Mouse (Mus musculus) left cerebral cortex, adult 18-20 months (tissue): Measurements from ENCODE around the gene Lsmem1. TPM values are rescaled to one million over a fixed set of nuclear protein-coding genes. Genes with fewer than 3 reads are reported as not detected.

Experiments
- DNase-seq, 2 experiments: peaks; one replicate each; pipeline ENCODE4 v3.0.0; 2021 to 2022; ENCODE audit warnings: low spot score in 2 of 2, mixed read lengths in 1 of 2
- microRNA-seq, 2 experiments: library from miRNA; unstranded; fragments of <30 nt; microRNA quantifications; one replicate each; pipeline ENCODE4 v1.2.0; 2021
- total RNA-seq, 2 experiments: library from RNA; stranded (reverse); gene quantifications; 2 replicates each; pipeline ENCODE4 v1.2.3; 2021

Gene Lsmem1
- total RNA-seq, 2 experiments from 2014 or later = 1.8 to 2.6 TPM

- no peak for DNase-seq
Observed at GRCm38 (mm10) chr12:40146510-40146909, 52.8 kb downstream of the Lsmem1 start.

- no peak for DNase-seq
Observed at GRCm38 (mm10) chr12:40140706-40141105, 58.6 kb downstream of the Lsmem1 start.

DNA sequence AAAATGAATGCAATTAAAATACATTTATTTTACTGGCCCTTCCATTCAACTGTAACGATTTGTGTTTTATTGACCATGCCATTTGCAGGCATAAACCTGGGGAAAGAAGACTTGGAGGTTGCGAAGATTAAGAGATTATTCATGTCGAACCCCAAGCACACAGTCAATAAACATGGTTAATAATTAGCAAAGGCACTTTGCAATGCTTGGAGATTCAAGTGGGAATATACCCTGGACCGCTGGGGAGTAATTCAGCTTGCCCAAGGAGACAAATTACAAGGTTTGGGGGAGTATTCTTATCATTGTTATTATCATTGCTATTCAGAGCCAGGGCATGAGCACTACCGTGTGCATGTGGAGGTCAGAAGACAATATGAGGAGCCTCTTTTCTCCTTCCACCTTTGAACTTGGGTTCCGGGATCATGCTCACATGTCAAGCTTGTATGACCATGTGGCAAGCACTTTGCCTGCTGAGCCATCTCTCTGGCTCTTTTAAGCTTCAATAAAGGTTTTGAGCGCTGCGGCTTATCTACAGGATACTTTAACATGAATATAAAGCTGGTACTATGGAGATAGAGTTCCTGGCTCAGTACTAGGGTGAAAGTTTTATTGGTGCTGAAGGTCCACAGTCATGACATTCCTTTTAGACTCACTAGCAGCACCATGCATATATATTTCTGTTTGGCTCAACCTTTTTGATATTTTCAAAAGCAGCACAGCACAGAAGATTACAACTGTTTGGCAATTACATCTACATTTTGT lies 59.6 kb downstream of the Lsmem1 start:
- no peak for DNase-seq

DNA sequence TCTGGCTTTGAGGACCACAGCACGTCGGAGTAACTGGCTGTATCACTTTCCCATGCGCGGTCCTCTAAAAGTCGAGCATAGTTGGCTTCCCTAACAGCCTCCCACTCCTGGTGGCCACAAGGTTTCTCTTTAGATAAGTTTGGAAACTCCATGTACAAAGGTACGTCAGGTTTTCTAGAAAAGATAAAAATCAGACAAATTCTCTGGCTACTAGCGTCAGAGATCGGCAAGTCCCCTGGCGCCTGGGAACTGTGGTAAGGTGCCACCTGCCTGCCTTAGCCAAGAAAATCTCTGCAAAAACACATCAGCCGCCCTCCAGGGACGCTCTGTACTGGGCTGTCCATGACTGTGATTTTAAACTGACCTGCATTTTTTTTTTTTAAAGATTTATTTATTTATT lies 64.8 kb downstream of the Lsmem1 start:
- no peak for DNase-seq

DNA sequence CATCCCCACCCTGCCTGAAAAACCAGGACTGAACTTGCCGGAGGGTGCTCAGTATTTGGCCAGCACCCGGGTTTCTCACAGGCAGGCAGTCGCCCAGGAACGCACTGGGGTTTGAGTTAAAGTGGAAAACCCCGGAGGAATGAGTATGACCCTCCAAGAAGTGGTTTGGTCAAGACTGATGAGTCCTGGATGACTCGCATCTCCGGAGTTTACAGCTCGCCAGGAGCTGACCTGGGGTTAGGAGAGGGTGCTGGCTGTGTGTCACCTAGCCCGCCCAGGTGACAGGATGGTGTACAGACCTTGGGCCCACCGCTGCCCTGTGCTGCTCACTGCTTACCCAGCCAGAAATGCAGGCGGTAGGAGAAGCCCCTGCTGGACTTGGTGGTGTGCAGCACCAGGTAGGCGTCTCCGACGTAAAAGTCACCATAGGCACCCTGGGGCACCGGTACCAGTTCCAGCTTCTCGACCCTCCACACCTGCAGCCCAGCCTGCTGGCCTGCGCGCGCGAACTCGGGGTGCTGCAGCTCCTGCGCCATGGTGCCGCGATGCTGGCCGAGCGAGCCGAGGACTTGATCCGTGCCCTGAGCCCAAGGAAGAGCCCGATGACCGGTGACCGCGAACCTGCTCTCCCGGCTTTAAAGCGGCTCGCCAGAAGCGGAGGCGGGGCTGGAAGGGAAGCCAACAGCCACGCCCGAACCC lies 65.6 kb downstream of the Lsmem1 start, which contains the start of gene Scin:
Scin (minus strand) TSS at position 656 of the 699 bp plus-strand sequence.
- DNase-seq = no peak

GRCm38 (mm10) chr12:40133194-40133572 lies 66.1 kb downstream of the Lsmem1 start:
- DNase-seq = no peak

Small RNA genes within 50 kb of the gene (microRNA-seq; reads per million reads assigned to microRNA genes)
- gene Mir1938 = 0 to 0.85 reads per million in 2 experiments

Other genes with a start within 250 kb of the Lsmem1 start
- 10 to 100 TPM; 36.7 to 42.7 TPM for gene Arl4a, start 161.5 kb downstream of the Lsmem1 start, total RNA-seq
- gene Scin, start 65.3 kb downstream of the Lsmem1 start, total RNA-seq = under 1 TPM in 1 of 2 experiments, not detected in 1; 0.14 TPM
- 100 to 1,000 TPM; 105 to 108 TPM for gene Ifrd1, start 49.0 kb upstream of the Lsmem1 start, total RNA-seq
- gene Zfp277, start 246.4 kb upstream of the Lsmem1 start, total RNA-seq = 10 to 100 TPM; 19.2 to 19.7 TPM
- gene Dock4, start 246.5 kb upstream of the Lsmem1 start, total RNA-seq = 10 to 100 TPM; 83.8 to 86.5 TPM